Mouse (Mus musculus) urinary bladder, postnatal 10 days (tissue): ENCODE measurements around the gene Tnfrsf8.

Source experiments
- DNase-seq: peaks from one replicate; pipeline ENCODE4 v3.0.0; 2022; ENCODE audit warnings: low spot score

The Tnfrsf8 gene

GRCm38 (mm10) chr4:145231732-145232131, 83.2 kb downstream of the Tnfrsf8 start:
- no peak for DNase-seq

DNA sequence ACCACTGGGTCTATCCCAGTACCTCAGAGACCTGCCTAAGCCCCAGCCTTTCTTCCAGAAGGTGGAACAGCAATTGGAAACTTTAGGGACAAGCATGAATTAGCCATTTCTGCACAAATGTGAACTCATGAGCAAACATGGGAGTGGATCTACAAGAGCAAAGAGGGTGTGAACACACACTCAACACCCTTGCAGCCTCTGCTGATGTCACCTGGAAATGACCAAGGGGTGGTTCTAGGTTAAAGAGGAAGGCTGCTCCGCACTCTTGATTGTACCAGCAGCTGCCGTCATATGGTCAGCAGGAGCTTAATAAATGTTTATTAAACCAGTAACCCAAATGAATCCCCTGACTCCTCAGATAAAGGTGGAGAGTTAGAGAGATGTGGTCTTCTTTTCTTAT, 84.3 kb downstream of the Tnfrsf8 start:
- DNase-seq = no peak

DNA sequence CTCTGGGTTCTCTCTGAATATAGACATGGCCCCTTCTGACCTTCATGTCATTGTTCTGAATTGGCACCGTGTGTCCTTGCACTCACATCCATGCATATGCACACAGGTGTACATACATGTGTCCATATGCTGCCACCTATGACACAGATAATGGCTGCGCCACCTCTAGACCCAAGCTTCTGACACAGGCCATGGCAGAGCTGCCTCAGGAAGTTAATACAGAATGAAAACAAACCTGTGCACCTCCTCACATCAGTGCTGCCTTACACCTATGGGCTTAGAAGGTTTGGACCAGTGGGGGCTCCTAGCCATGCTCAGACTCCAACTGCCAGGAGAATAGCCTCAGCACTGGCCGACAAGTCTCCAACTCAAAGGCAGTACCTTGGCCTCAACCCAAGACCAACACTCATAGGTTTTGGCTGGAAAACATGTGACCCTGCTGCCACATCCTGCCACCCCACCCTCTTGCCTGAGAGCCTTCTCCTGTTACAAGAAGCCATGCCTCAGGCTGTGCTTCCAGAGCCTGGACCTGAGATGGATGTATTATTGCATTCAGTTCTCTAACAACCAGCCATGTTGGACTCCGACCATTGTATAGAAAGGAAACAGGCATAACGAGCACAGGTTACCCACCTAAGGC, 85.3 kb downstream of the Tnfrsf8 start:
- DNase-seq = no peak

DNA sequence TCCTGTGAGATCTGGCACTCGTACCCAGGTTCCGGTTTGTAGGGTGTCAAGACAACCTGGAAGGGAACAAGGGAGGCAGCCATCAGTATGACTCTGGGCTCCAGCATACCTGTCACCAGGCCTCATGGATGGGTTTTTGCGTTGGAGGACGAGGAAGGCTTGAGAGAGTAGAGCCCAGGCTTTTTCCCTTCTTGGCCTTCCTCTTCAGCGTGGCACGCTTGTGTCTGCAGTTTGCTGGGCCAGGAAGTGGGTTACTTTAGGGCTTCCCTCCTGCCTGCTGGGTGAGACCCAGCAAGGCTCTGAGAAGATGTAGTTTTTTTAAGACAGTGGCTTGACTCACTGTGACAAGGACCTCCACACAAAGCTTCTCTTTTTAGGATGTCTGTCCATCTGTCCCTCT, 85.9 kb downstream of the Tnfrsf8 start:
- no peak for DNase-seq

DNA sequence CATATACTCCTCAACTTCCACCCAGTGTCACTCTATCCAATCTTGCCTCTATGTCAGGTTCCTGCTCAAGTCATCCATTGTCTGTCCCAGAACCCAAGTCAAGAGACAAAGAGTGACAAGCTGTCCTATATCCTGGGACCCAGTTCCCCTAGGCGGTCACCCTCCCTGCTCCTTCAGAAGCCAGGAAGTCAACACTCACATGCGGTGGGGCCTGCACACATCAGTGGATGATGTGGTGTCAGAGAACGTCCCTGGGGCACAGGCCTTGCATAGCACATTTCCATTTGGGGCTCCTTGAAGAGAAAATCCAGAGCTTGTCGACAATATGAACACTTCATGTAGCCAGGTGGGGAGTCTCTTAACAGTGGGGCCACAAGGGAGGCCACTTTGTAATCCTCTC, 90.4 kb downstream of the Tnfrsf8 start:
- no peak for DNase-seq

GRCm38 (mm10) chr4:145222064-145222463, 92.9 kb downstream of the Tnfrsf8 start:
- DNase-seq = no peak

GRCm38 (mm10) chr4:145221379-145221778, 93.6 kb downstream of the Tnfrsf8 start:
- DNase-seq = no peak

DNA sequence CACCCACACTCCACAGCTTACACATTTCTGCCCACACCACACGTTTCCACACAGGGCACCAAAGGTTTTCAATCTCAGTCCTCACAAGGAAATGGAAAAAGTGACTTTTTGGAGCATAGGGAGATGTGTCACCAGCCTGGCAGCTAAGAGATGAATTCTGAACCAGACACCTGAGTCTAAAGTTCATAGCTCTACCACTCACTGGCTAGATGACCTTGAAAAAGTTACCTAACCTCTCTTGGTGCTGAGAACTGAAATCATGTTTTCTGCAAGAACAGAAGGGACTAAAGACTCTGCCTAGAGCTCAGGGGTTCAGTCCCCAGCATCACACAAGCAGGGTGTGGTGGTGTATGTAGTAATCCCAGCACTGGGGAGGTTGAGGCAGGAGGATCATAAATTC, 95.0 kb downstream of the Tnfrsf8 start:
- DNase-seq = no peak

DNA sequence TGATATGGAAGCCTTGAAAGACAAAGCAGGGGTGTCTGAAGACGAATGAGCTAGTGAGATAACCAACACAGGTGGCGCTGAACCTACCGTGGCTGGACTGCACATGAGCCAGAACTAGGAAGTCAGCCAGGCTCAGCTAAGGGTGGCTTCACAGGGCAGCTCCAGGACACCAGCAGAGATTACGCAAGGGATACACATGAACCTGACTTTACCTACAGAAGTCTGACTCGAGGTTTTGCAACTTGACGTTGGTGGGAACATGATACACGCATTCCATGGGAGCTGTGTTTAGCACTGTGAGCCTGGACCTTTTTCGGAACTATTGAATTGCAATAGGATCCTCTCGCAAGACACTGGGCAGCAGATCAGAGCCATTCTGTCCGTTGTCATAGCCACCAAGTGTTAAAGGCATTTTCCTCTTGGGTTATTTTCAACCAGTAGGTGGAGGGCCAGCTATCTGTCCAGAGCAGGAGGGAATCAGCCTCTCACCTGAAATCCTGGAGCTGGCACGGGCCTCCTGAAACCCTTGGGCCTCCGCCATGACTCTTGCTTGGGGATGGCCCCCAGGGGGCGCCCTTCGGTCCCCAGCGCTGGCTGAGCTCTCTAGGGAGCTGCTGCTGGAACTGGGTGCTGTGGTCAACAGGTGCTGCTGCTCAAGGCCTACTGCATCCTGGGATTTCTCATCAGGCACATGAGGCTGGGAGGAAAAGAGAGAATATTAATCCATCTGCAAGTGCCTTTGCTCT, 95.6 kb downstream of the Tnfrsf8 start:
- DNase-seq = no peak

GRCm38 (mm10) chr4:145217837-145218236, 97.1 kb downstream of the Tnfrsf8 start:
- no peak for DNase-seq
